Comparison of ENCODE assay signal across 33 mouse cellular contexts in genomic region chr4:132176474-132176873, GRCm38 (mm10). TPM values are rescaled to one million over a fixed set of nuclear protein-coding genes. Genes with fewer than 3 reads are reported as not detected.
"Had no signal": no experiment of that assay in that cellular context is flagged by ENCODE, and none has a peak within 500 bp of the region (broad histone marks: within the 10 kb centered on the region; RNA-seq: fewer than 3 reads in every experiment).

No protein-coding gene starts in this region.

- H3K4me1 ChIP-seq: limb, embryonic 12.5 days; limb, embryonic 13.5 days; limb, embryonic 15.5 days; liver, embryonic 12.5 days had no signal

- DNase-seq: left cerebral cortex, postnatal 4 days; liver; liver, embryonic 13.5 days; liver, postnatal 0 days; lung, adult 18-20 months; lung, adult 2 months; lung, embryonic 14.5 days; lung, postnatal 10 days; lung, postnatal 14 days; lung, postnatal 36 days; lung, postnatal 4 days; midbrain, embryonic 14.5 days had no signal

- H3K4me3 ChIP-seq: limb, embryonic 10.5 days; limb, embryonic 12.5 days; limb, embryonic 13.5 days; limb, embryonic 15.5 days; liver, embryonic 12.5 days; liver, embryonic 13.5 days; liver, embryonic 15.5 days; lung, embryonic 15.5 days; megakaryocyte, embryonic 14.5 days; midbrain, embryonic 10.5 days; midbrain, embryonic 12.5 days; midbrain, embryonic 13.5 days; midbrain, embryonic 15.5 days; myocyte; neural tube, embryonic 12.5 days had no signal

- ATAC-seq: liver, embryonic 12.5 days; liver, postnatal 0 days; lung, postnatal 0 days; midbrain, embryonic 13.5 days; midbrain, embryonic 15.5 days; midbrain, embryonic 16.5 days had no signal

- H3K9me3 ChIP-seq: limb, embryonic 10.5 days; limb, embryonic 12.5 days; limb, embryonic 13.5 days; limb, embryonic 15.5 days; liver, embryonic 12.5 days; liver, embryonic 13.5 days; liver, embryonic 15.5 days; lung, embryonic 15.5 days; megakaryocyte, embryonic 14.5 days; midbrain, embryonic 10.5 days; midbrain, embryonic 12.5 days; midbrain, embryonic 13.5 days; midbrain, embryonic 15.5 days; neural tube, embryonic 12.5 days had no signal

- H3K27ac ChIP-seq: limb, embryonic 10.5 days; limb, embryonic 12.5 days; limb, embryonic 13.5 days; limb, embryonic 15.5 days; liver, embryonic 12.5 days; liver, embryonic 13.5 days; liver, embryonic 14.5 days; liver, embryonic 15.5 days; lung, embryonic 15.5 days; macrophage; midbrain, embryonic 10.5 days; midbrain, embryonic 12.5 days; midbrain, embryonic 13.5 days; midbrain, embryonic 15.5 days; neural tube, embryonic 12.5 days had no signal

- H3K4me2 ChIP-seq: limb, embryonic 12.5 days; limb, embryonic 13.5 days; limb, embryonic 15.5 days; liver, embryonic 11.5 days; liver, embryonic 12.5 days; liver, embryonic 13.5 days; liver, embryonic 15.5 days; lung, embryonic 14.5 days; lung, embryonic 15.5 days; midbrain, embryonic 11.5 days; midbrain, embryonic 12.5 days; midbrain, embryonic 13.5 days; midbrain, embryonic 15.5 days; neural tube, embryonic 12.5 days had no signal

- H3K27me3 ChIP-seq: limb, embryonic 12.5 days; limb, embryonic 13.5 days; limb, embryonic 15.5 days; lung, embryonic 15.5 days; midbrain, embryonic 12.5 days; midbrain, embryonic 13.5 days; midbrain, embryonic 15.5 days; neural tube, embryonic 12.5 days had no signal

- H3K9ac ChIP-seq: limb, embryonic 12.5 days; limb, embryonic 13.5 days; limb, embryonic 15.5 days; liver, embryonic 12.5 days; liver, embryonic 13.5 days; liver, embryonic 14.5 days; liver, embryonic 15.5 days; liver, postnatal 0 days; lung, embryonic 14.5 days; lung, embryonic 15.5 days; midbrain, embryonic 12.5 days; midbrain, embryonic 13.5 days; midbrain, embryonic 15.5 days; neural tube, embryonic 12.5 days had no signal

RNA-seq across cellular contexts. Expression of gene Oprd1, which starts 32.2 kb away (rescaled TPM):
- polyA plus RNA-seq: liver, adult 2 months; liver, embryonic 15.5 days; liver, postnatal 0 days; lung, postnatal 0 days; myocyte had no signal
